Mouse (Mus musculus) NIH3T3 (cell line): ENCODE data around the gene Gm20855.
"Not testable (repeated sequence)": the region's sequence is repeated elsewhere in the genome, so short reads cannot be mapped to it uniquely, and the experiment has no call there.

Experiments used
- DNase-seq: peaks from one replicate; pipeline ENCODE4 v3.0.0-alpha.2; 2012; ENCODE audit warnings: low read depth

The Gm20855 gene

GRCm38 (mm10) chrY:35131733-35132132 lies at the start of gene Gm20855:
Gm20855 (minus strand) TSS chrY:35131833.
- not testable (repeated sequence) for DNase-seq
